Mouse (Mus musculus) limb, embryonic 15.5 days (tissue): ENCODE results near the gene Ctc1. TPM values are rescaled to one million over a fixed set of nuclear protein-coding genes. Genes with fewer than 3 reads are reported as not detected.

Experiments
- ATAC-seq: fragments of 200-750 bp; cut with Nextera tagmentation; 2 replicates; pipeline ENCODE4 v1.8.0; 2017; ENCODE audit warnings: low read depth, moderate TSS enrichment; ENCODE audit not compliant: insufficient number of reproducible peaks, low FRiP score, low TSS enrichment
- H3K27ac ChIP-seq: fragments of 300-500 bp; sonication (generic); 2 replicates; pipeline ENCODE4 v1.5.1; 2015; ENCODE audit warnings: moderate library complexity, mild to moderate bottlenecking, inconsistent platforms
- H3K27me3 ChIP-seq: fragments of 300-500 bp; sonication (generic); 2 replicates; pipeline ENCODE4 v1.6.1; 2015; ENCODE audit warnings: inconsistent platforms
- H3K36me3 ChIP-seq: fragments of 300-500 bp; sonication (generic); 2 replicates; pipeline ENCODE4 v1.6.1; 2015; ENCODE audit warnings: inconsistent platforms
- H3K4me1 ChIP-seq: fragments of 300-500 bp; sonication (generic); 2 replicates; pipeline ENCODE4 v1.6.1; 2015; ENCODE audit warnings: inconsistent platforms
- H3K4me2 ChIP-seq: fragments of 300-500 bp; sonication (generic); 2 replicates; pipeline ENCODE4 v1.6.1; 2015; ENCODE audit warnings: mild to moderate bottlenecking, inconsistent platforms
- H3K4me3 ChIP-seq: fragments of 300-500 bp; sonication (generic); 2 replicates; pipeline ENCODE4 v1.5.1; 2015; ENCODE audit warnings: mild to moderate bottlenecking, inconsistent platforms
- H3K9ac ChIP-seq: fragments of 300-500 bp; sonication (generic); 2 replicates; pipeline ENCODE4 v1.6.1; 2015; ENCODE audit warnings: inconsistent platforms
- H3K9me3 ChIP-seq: fragments of 300-500 bp; sonication (generic); 2 replicates; pipeline ENCODE4 v1.6.1; 2016; ENCODE audit warnings: inconsistent platforms
- WGBS: fragments of 180-500 bp; shearing (Covaris S2); methylation state at CpG from one replicate; pipeline ENCODE4 v1.1.7; 2015; 5-methylcytosine and 5-hydroxymethylcytosine counted together
- polyA plus RNA-seq: library from polyadenylated mRNA; unstranded; fragments of >200 nt; fragmentation: Nextera tagmentation; extraction: Ambion mirVana; gene quantifications from 2 replicates; pipeline ENCODE4 v1.2.1, GENCODE M21; 2015

The Ctc1 gene
- polyA plus RNA-seq, 1 experiment from 2014 or later: 42.5 TPM

GRCm38 (mm10) chr11:69036486-69037230 lies 20.9 kb downstream of the Ctc1 start:
- Histone ChIP-seq H3K9ac (peak overlapping the region; percentile 52), H3K9me3 (no peaks in the 10 kb centered on the region), H3K27me3 (no peaks in the 10 kb centered on the region), H3K36me3 (peaks cover 41% of the 10 kb centered on the region), H3K27ac (peak overlapping the region; percentile 90), H3K4me3 (peak overlapping the region; percentile 70), H3K4me1 (peaks cover 32% of the 10 kb centered on the region), H3K4me2 (peak overlapping the region; percentile 52)
- no peak for ATAC-seq
- WGBS: 8% methylated on average over 20 of the region's 20 CpGs

GRCm38 (mm10) chr11:69037231-69038061 lies 21.7 kb downstream of the Ctc1 start:
- Histone ChIP-seq H3K4me2 (peak overlapping the region; percentile 52), H3K9ac (peak overlapping the region; percentile 52), H3K27me3 (no peaks in the 10 kb centered on the region), H3K27ac (peak overlapping the region; percentile 90), H3K9me3 (no peaks in the 10 kb centered on the region), H3K4me3 (peak overlapping the region; percentile 70), H3K4me1 (peaks cover 32% of the 10 kb centered on the region), H3K36me3 (peaks cover 35% of the 10 kb centered on the region)
- peak; percentile 30; the same call in 1 of the 2 replicates for ATAC-seq
- WGBS: under 1% methylated on average over 34 of the region's 34 CpGs

- no peak overlapping the region for H3K9ac ChIP-seq
- no peaks in the 10 kb centered on the region for H3K27me3 ChIP-seq
- 75% methylated on average over 5 of the region's 5 CpGs for WGBS
- H3K4me2 ChIP-seq: peak overlapping the region; percentile 7; the same call in 1 of the 2 replicates
- H3K27ac ChIP-seq: 0 out of 2 replicates have a peak overlapping the region, but pooled peaks have one; percentile 90
- H3K4me1 ChIP-seq: peaks cover 32% of the 10 kb centered on the region
- ATAC-seq: no peak
- peak overlapping the region; percentile 70; the same call in 1 of the 2 replicates for H3K4me3 ChIP-seq
- no peaks in the 10 kb centered on the region for H3K9me3 ChIP-seq
- H3K36me3 ChIP-seq: peaks cover 28% of the 10 kb centered on the region
These were observed 22.5 kb downstream of the Ctc1 start for GRCm38 (mm10) chr11:69038173-69038572.

GRCm38 (mm10) chr11:69045531-69046394 lies 30.1 kb downstream of the Ctc1 start, which contains the start of gene Aurkb:
TSS of gene Aurkb (plus strand) at chr11:69045647.
- H3K27me3 ChIP-seq: no peaks in the 10 kb centered on the region
- H3K4me1 ChIP-seq: peaks cover 26% of the 10 kb centered on the region
- peak within 1 kb of the TSS; percentile 80 for H3K27ac ChIP-seq
- H3K36me3 ChIP-seq: peaks cover 24% of the 10 kb centered on the region
- peak within 1 kb of the TSS; percentile 93 for H3K4me2 ChIP-seq
- under 1% methylated on average over 54 of the region's 54 CpGs for WGBS
- peak; percentile 66 for ATAC-seq
- H3K9me3 ChIP-seq: no peaks in the 10 kb centered on the region
- peak within 1 kb of the TSS; percentile 49 for H3K9ac ChIP-seq
- peak within 1 kb of the TSS; percentile 79 for H3K4me3 ChIP-seq

- Histone ChIP-seq H3K4me3 (peak overlapping the region; percentile 79), H3K36me3 (peaks cover 28% of the 10 kb centered on the region), H3K4me1 (peaks cover 26% of the 10 kb centered on the region), H3K9ac (peak overlapping the region; percentile 49; the same call in 1 of the 2 replicates), H3K4me2 (peak overlapping the region; percentile 93), H3K9me3 (no peaks in the 10 kb centered on the region), H3K27ac (peak overlapping the region; percentile 80; the same call in 1 of the 2 replicates), H3K27me3 (no peaks in the 10 kb centered on the region)
- 9% methylated on average over 9 of the region's 9 CpGs for WGBS
- no peak for ATAC-seq
These were observed 30.7 kb downstream of the Ctc1 start for GRCm38 (mm10) chr11:69046395-69046774.

- Histone ChIP-seq H3K4me3 (no peak overlapping the region), H3K4me2 (peak overlapping the region; percentile 93)
These were observed 31.9 kb downstream of the Ctc1 start for GRCm38 (mm10) chr11:69047592-69047991.

GRCm38 (mm10) chr11:69048151-69048550 lies 32.4 kb downstream of the Ctc1 start:
- 91% methylated on average over 14 of the region's 14 CpGs for WGBS
- H3K27me3 ChIP-seq: no peaks in the 10 kb centered on the region
- H3K4me3 ChIP-seq: no peak overlapping the region
- peaks cover 26% of the 10 kb centered on the region for H3K4me1 ChIP-seq
- H3K9me3 ChIP-seq: no peaks in the 10 kb centered on the region
- no peak overlapping the region for H3K27ac ChIP-seq
- no peak for ATAC-seq
- H3K36me3 ChIP-seq: peaks cover 28% of the 10 kb centered on the region
- H3K4me2 ChIP-seq: no peak overlapping the region
- no peak overlapping the region; the same call in 1 of the 2 replicates for H3K9ac ChIP-seq

More at GRCm38 (mm10) chr11:69047592-69047991, 31.9 kb downstream of the Ctc1 start:
- H3K27me3 ChIP-seq: no peaks in the 10 kb centered on the region
- no peak overlapping the region for H3K27ac ChIP-seq
- peaks cover 28% of the 10 kb centered on the region for H3K36me3 ChIP-seq
- peaks cover 26% of the 10 kb centered on the region for H3K4me1 ChIP-seq
- 87% methylated on average over 12 of the region's 12 CpGs for WGBS
- no peak overlapping the region for H3K9ac ChIP-seq
- H3K9me3 ChIP-seq: no peaks in the 10 kb centered on the region
- no peak for ATAC-seq

- H3K9ac ChIP-seq: no peak overlapping the region
- no peak overlapping the region for H3K27ac ChIP-seq
- ATAC-seq: no peak
- H3K27me3 ChIP-seq: no peaks in the 10 kb centered on the region
- H3K9me3 ChIP-seq: no peaks in the 10 kb centered on the region
- H3K4me3 ChIP-seq: no peak overlapping the region
- peaks cover 34% of the 10 kb centered on the region for H3K36me3 ChIP-seq
- 88% methylated on average over 8 of the region's 8 CpGs for WGBS
- H3K4me1 ChIP-seq: peaks cover 24% of the 10 kb centered on the region
- H3K4me2 ChIP-seq: no peak overlapping the region
These were observed 35.0 kb downstream of the Ctc1 start for GRCm38 (mm10) chr11:69050748-69051147.

- Histone ChIP-seq H3K4me2 (no peak overlapping the region), H3K27ac (no peak overlapping the region), H3K9ac (no peak overlapping the region), H3K36me3 (peaks cover 34% of the 10 kb centered on the region), H3K4me1 (peaks cover 18% of the 10 kb centered on the region), H3K4me3 (no peak overlapping the region), H3K9me3 (no peaks in the 10 kb centered on the region), H3K27me3 (no peaks in the 10 kb centered on the region)
- 92% methylated on average over 4 of the region's 4 CpGs for WGBS
- ATAC-seq: no peak
These were observed 36.1 kb downstream of the Ctc1 start for GRCm38 (mm10) chr11:69051771-69052170.

- Histone ChIP-seq H3K36me3 (peaks cover 34% of the 10 kb centered on the region), H3K9ac (no peak overlapping the region), H3K27me3 (no peaks in the 10 kb centered on the region), H3K9me3 (no peaks in the 10 kb centered on the region), H3K27ac (no peak overlapping the region), H3K4me2 (no peak overlapping the region), H3K4me1 (peaks cover 6% of the 10 kb centered on the region; the same call in 1 of the 2 replicates), H3K4me3 (no peak overlapping the region)
- 81% methylated on average over 2 of the region's 2 CpGs for WGBS
- ATAC-seq: no peak
These were observed 37.2 kb downstream of the Ctc1 start for GRCm38 (mm10) chr11:69052824-69053421.

GRCm38 (mm10) chr11:69053848-69054247 lies 38.1 kb downstream of the Ctc1 start:
- no peak overlapping the region for H3K27ac ChIP-seq
- H3K4me2 ChIP-seq: no peak overlapping the region
- no peaks in the 10 kb centered on the region for H3K27me3 ChIP-seq
- H3K9me3 ChIP-seq: no peaks in the 10 kb centered on the region
- WGBS: 79% methylated on average over 3 of the region's 3 CpGs
- H3K36me3 ChIP-seq: peaks cover 27% of the 10 kb centered on the region
- peaks cover 8% of the 10 kb centered on the region for H3K4me1 ChIP-seq
- ATAC-seq: no peak
- no peak overlapping the region for H3K9ac ChIP-seq
- no peak overlapping the region for H3K4me3 ChIP-seq
